ENCODE assay signal across 8 mouse cellular contexts in genomic region chr9:121679549-121679948, GRCm38 (mm10). TPM values are rescaled to one million over a fixed set of nuclear protein-coding genes. Genes with fewer than 3 reads are reported as not detected.
DNase-seq lines count a peak whose midpoint lies in the region; ATAC-seq and TF ChIP-seq lines count a peak whose summit lies in the region.

No protein-coding gene starts in this region.

- ATAC-seq in erythroblast, adult 5-6 weeks (replicated peaks; ENCODE audit: low FRiP score, poor library complexity, severe bottlenecking), result peak; percentile 74
- peak; percentile 83 for ATAC-seq in limb, embryonic 13.5 days (ENCODE audit: low FRiP score, low read depth)
- peak; percentile 73 for ATAC-seq in midbrain, embryonic 15.5 days (replicated peaks)

- peak; percentile 52 for DNase-seq in right cerebral cortex, adult 18-20 months
- DNase-seq in right cerebral cortex, postnatal 25 days, result no peak
- peak; percentile 54 to 59 for DNase-seq in heart, postnatal 36 days
- DNase-seq in thymus, postnatal 25 days, result peak; percentile 62

- peak; percentile 91 for TF ChIP-seq CTCF in bone marrow macrophage, adult 2 months (IDR thresholded peaks at IDR 0.05; ENCODE audit: low read depth, low read length)

- no peak overlapping the region for H3K4me3 ChIP-seq in bone marrow macrophage, adult 2 months (ENCODE audit: insufficient read depth, low read length)
- H3K4me3 ChIP-seq in limb, embryonic 13.5 days, result no peak overlapping the region
- H3K4me3 ChIP-seq in midbrain, embryonic 15.5 days, result no peak overlapping the region

- peaks cover 26% of the 10 kb centered on the region for H3K4me1 ChIP-seq in bone marrow macrophage, adult 2 months (ENCODE audit: control insufficient read depth, insufficient read depth, low read length)
- no peaks in the 10 kb centered on the region for H3K4me1 ChIP-seq in limb, embryonic 13.5 days
- H3K4me1 ChIP-seq in midbrain, embryonic 15.5 days, result no peaks in the 10 kb centered on the region

- 20% methylated on average over 6 of the region's 6 CpGs for WGBS in limb, embryonic 13.5 days
- 23% methylated on average over 6 of the region's 6 CpGs for WGBS in midbrain, embryonic 15.5 days

- no peak overlapping the region for H3K9ac ChIP-seq in limb, embryonic 13.5 days
- H3K9ac ChIP-seq in midbrain, embryonic 15.5 days, result no peak overlapping the region

- no peak overlapping the region for H3K27ac ChIP-seq in bone marrow macrophage, adult 2 months (ENCODE audit: insufficient read depth, low read depth, low read length)
- no peak overlapping the region for H3K27ac ChIP-seq in limb, embryonic 13.5 days
- no peak overlapping the region for H3K27ac ChIP-seq in midbrain, embryonic 15.5 days

- no peak overlapping the region for H3K4me2 ChIP-seq in limb, embryonic 13.5 days (replicated peaks)
- no peak overlapping the region for H3K4me2 ChIP-seq in midbrain, embryonic 15.5 days

- intact Hi-C loops in heart, postnatal 36 days (cut with DNase I), result loop anchor here (1.0 to 5.0 kb wide), 4 partner anchors 10 to 432 kb away; partner anchors contain the start of genes Lyzl4 and Vipr1

- no peak for TF ChIP-seq POLR2A in bone marrow macrophage, adult 2 months (IDR thresholded peaks at IDR 0.05; ENCODE audit: borderline replicate concordance, low read depth, low read length)

- peaks cover 23% of the 10 kb centered on the region for H3K36me3 ChIP-seq in limb, embryonic 13.5 days
- peaks cover 20% of the 10 kb centered on the region for H3K36me3 ChIP-seq in midbrain, embryonic 15.5 days (replicated peaks)

- H3K9me3 ChIP-seq in limb, embryonic 13.5 days, result no peaks in the 10 kb centered on the region
- no peaks in the 10 kb centered on the region for H3K9me3 ChIP-seq in midbrain, embryonic 15.5 days

- no peaks in the 10 kb centered on the region for H3K27me3 ChIP-seq in limb, embryonic 13.5 days
- H3K27me3 ChIP-seq in midbrain, embryonic 15.5 days (replicated peaks), result no peaks in the 10 kb centered on the region

RNA-seq across cellular contexts. Expression of gene Sec22c, which starts 25.7 kb away (rescaled TPM):
- polyA plus RNA-seq in bone marrow macrophage, adult 2 months (2012; ENCODE audit: insufficient read depth, insufficient read length, missing spikeins), result 9.3 and 14.2 TPM in 2 replicates
- total RNA-seq in erythroblast, adult 5-6 weeks (2015; ENCODE audit: low replicate concordance), result 4.2 and 6.5 TPM in 2 replicates
- total RNA-seq in erythroblast, adult 5-6 weeks (2017; ENCODE audit: low replicate concordance), result 3.2 and 6.6 TPM in 2 replicates
- 1 to 10 TPM; 5.5 to 6.1 TPM for total RNA-seq in heart, postnatal 36 days (2021)
- polyA plus RNA-seq in limb, embryonic 13.5 days (2015; fragmentation: Nextera tagmentation; extraction: Ambion mirVana), result 13.4 and 15.4 TPM in 2 replicates
- polyA plus RNA-seq in midbrain, embryonic 15.5 days (2015; fragmentation: Nextera tagmentation; extraction: Ambion mirVana), result 36.9 and 39.4 TPM in 2 replicates

RNA-seq across cellular contexts. Expression of gene Ss18l2, which starts 30.6 kb away (rescaled TPM):
- 27.5 and 34.0 TPM in 2 replicates for polyA plus RNA-seq in bone marrow macrophage, adult 2 months (2012; ENCODE audit: insufficient read depth, insufficient read length, missing spikeins)
- total RNA-seq in erythroblast, adult 5-6 weeks (2015; ENCODE audit: low replicate concordance), result 5.4 and 28.4 TPM in 2 replicates
- 5.5 and 10.0 TPM in 2 replicates for total RNA-seq in erythroblast, adult 5-6 weeks (2017; ENCODE audit: low replicate concordance)
- total RNA-seq in heart, postnatal 36 days (2021), result 100 to 1,000 TPM; 125 to 135 TPM
- polyA plus RNA-seq in limb, embryonic 13.5 days (2015; fragmentation: Nextera tagmentation; extraction: Ambion mirVana), result 128 and 142 TPM in 2 replicates
- polyA plus RNA-seq in midbrain, embryonic 15.5 days (2015; fragmentation: Nextera tagmentation; extraction: Ambion mirVana), result 139 and 149 TPM in 2 replicates

RNA-seq across cellular contexts. Expression of gene Vipr1, which starts 37.0 kb away (rescaled TPM):
- polyA plus RNA-seq in bone marrow macrophage, adult 2 months (2012; ENCODE audit: insufficient read depth, insufficient read length, missing spikeins), result 4.1 and 4.8 TPM in 2 replicates
- 0.21 TPM in 1 of 2 replicates, not detected in the other for total RNA-seq in erythroblast, adult 5-6 weeks (2015; ENCODE audit: low replicate concordance)
- 0.14 and 0.43 TPM in 2 replicates for total RNA-seq in erythroblast, adult 5-6 weeks (2017; ENCODE audit: low replicate concordance)
- total RNA-seq in heart, postnatal 36 days (2021), result 1 to 10 TPM; 1.1 to 3.9 TPM
- 0.42 and 0.85 TPM in 2 replicates for polyA plus RNA-seq in limb, embryonic 13.5 days (2015; fragmentation: Nextera tagmentation; extraction: Ambion mirVana)
- polyA plus RNA-seq in midbrain, embryonic 15.5 days (2015; fragmentation: Nextera tagmentation; extraction: Ambion mirVana), result 0.14 and 0.15 TPM in 2 replicates

RNA-seq across cellular contexts. Expression of gene Lyzl4, which starts 37.7 kb away (rescaled TPM):
- polyA plus RNA-seq in bone marrow macrophage, adult 2 months (2012; ENCODE audit: insufficient read depth, insufficient read length, missing spikeins), result 11.5 and 11.8 TPM in 2 replicates
- not detected in 2 replicates for total RNA-seq in erythroblast, adult 5-6 weeks (2015; ENCODE audit: low replicate concordance)
- total RNA-seq in erythroblast, adult 5-6 weeks (2017; ENCODE audit: low replicate concordance), result not detected in 2 replicates
- total RNA-seq in heart, postnatal 36 days (2021), result not detected
- 0.32 and 0.54 TPM in 2 replicates for polyA plus RNA-seq in limb, embryonic 13.5 days (2015; fragmentation: Nextera tagmentation; extraction: Ambion mirVana)
- polyA plus RNA-seq in midbrain, embryonic 15.5 days (2015; fragmentation: Nextera tagmentation; extraction: Ambion mirVana), result 0.18 and 0.27 TPM in 2 replicates

RNA-seq across cellular contexts. Expression of gene Nktr, which starts 39.4 kb away (rescaled TPM):
- 109 and 111 TPM in 2 replicates for polyA plus RNA-seq in bone marrow macrophage, adult 2 months (2012; ENCODE audit: insufficient read depth, insufficient read length, missing spikeins)
- 42.6 and 59.0 TPM in 2 replicates for total RNA-seq in erythroblast, adult 5-6 weeks (2015; ENCODE audit: low replicate concordance)
- total RNA-seq in erythroblast, adult 5-6 weeks (2017; ENCODE audit: low replicate concordance), result 81.6 and 92.8 TPM in 2 replicates
- total RNA-seq in heart, postnatal 36 days (2021), result 10 to 100 TPM; 33.0 to 33.7 TPM
- polyA plus RNA-seq in limb, embryonic 13.5 days (2015; fragmentation: Nextera tagmentation; extraction: Ambion mirVana), result 82.4 and 84.1 TPM in 2 replicates
- polyA plus RNA-seq in midbrain, embryonic 15.5 days (2015; fragmentation: Nextera tagmentation; extraction: Ambion mirVana), result 51.0 and 52.1 TPM in 2 replicates
